Mouse (Mus musculus): Measurements from ENCODE around the gene Trak1.

Gene Trak1

GRCm38 (mm10) chr9:121469711-121470110, 172.4 kb downstream of the Trak1 start:
- intact Hi-C loops (cut with DNase I): no loop called here

GRCm38 (mm10) chr9:121474771-121475170, 177.5 kb downstream of the Trak1 start:
- intact Hi-C loops (cut with DNase I): loop anchor here (5.0 kb wide), 1 partner anchor 198 kb away; no protein-coding TSS in a partner anchor

- intact Hi-C loops (cut with DNase I): loop anchor here (5.0 kb wide), 1 partner anchor 197 kb away; no protein-coding TSS in a partner anchor
Observed at GRCm38 (mm10) chr9:121475488-121476452, 178.5 kb downstream of the Trak1 start.

GRCm38 (mm10) chr9:121477305-121477911, 180.1 kb downstream of the Trak1 start:
- intact Hi-C loops (cut with DNase I): loop anchor here (5.0 kb wide), 1 partner anchor 195 kb away; no protein-coding TSS in a partner anchor

GRCm38 (mm10) chr9:121479453-121479852, 182.2 kb downstream of the Trak1 start:
- intact Hi-C loops (cut with DNase I): loop anchor here (1.0 to 5.0 kb wide), 2 partner anchors 126 to 193 kb away; no protein-coding TSS in a partner anchor

- intact Hi-C loops (cut with DNase I): no loop called here
Observed at GRCm38 (mm10) chr9:121487216-121487615, 189.9 kb downstream of the Trak1 start.

GRCm38 (mm10) chr9:121491592-121492240, 194.4 kb downstream of the Trak1 start:
- intact Hi-C loops (cut with DNase I): no loop called here

GRCm38 (mm10) chr9:121494006-121494767, 196.9 kb downstream of the Trak1 start:
- intact Hi-C loops (cut with DNase I): no loop called here

- intact Hi-C loops (cut with DNase I): no loop called here
Observed at GRCm38 (mm10) chr9:121495529-121495928, 198.2 kb downstream of the Trak1 start, which contains the start of gene Cck. Gene Cck (minus strand): TSS chr9:121495694.

- intact Hi-C loops (cut with DNase I): no loop called here
Observed at GRCm38 (mm10) chr9:121496102-121496501, 198.8 kb downstream of the Trak1 start.

GRCm38 (mm10) chr9:121505346-121505745, 208.0 kb downstream of the Trak1 start:
- intact Hi-C loops (cut with DNase I): no loop called here

GRCm38 (mm10) chr9:121506478-121507180, 209.3 kb downstream of the Trak1 start:
- intact Hi-C loops (cut with DNase I): no loop called here

GRCm38 (mm10) chr9:121511911-121512310, 214.6 kb downstream of the Trak1 start:
- intact Hi-C loops (cut with DNase I): no loop called here

GRCm38 (mm10) chr9:121514462-121514861, 217.2 kb downstream of the Trak1 start:
- intact Hi-C loops (cut with DNase I): no loop called here

- intact Hi-C loops (cut with DNase I): no loop called here
Observed at GRCm38 (mm10) chr9:121520047-121520446, 222.7 kb downstream of the Trak1 start.
